Mouse (Mus musculus) liver, embryonic 14.5 days (tissue): ENCODE measurements at regions not wholly inside any gene's neighbourhood (a gene's known extent, or its start where the extent isn't known, plus 50 kb on each side); places are given as distances from the start of the nearest gene placed in this dataset.

ENCODE experiments used
- ATAC-seq: fragments of 200-750 bp; cut with Nextera tagmentation; 2 replicates; pipeline ENCODE4 v1.8.0; 2017; ENCODE audit warnings: moderate number of reproducible peaks, mild to moderate bottlenecking, moderate library complexity; ENCODE audit not compliant: insufficient read depth
- DNase-seq, 3 experiments: peaks; one replicate each; pipeline ENCODE4 v3.0.0-alpha.2; 2012 to 2013; ENCODE audit warnings: low read depth in 3 of 3, low spot score in 3 of 3
- H3K27ac ChIP-seq: fragments of 300-500 bp; sonication (generic); 2 replicates; pipeline ENCODE4 v1.5.1; 2014; ENCODE audit warnings: moderate library complexity, mild to moderate bottlenecking, control low read depth, inconsistent platforms
- H3K27me3 ChIP-seq: fragments of 300-500 bp; sonication (generic); 2 replicates; pipeline ENCODE4 v1.6.1; 2014; ENCODE audit warnings: mild to moderate bottlenecking, low read length, moderate library complexity; ENCODE audit not compliant: control insufficient read depth, insufficient read depth
- H3K36me3 ChIP-seq: fragments of 300-500 bp; sonication (generic); replicated peaks from 2 replicates; pipeline ENCODE4 v1.6.1; 2014; ENCODE audit warnings: low read depth; ENCODE audit not compliant: control insufficient read depth, insufficient read depth
- H3K4me1 ChIP-seq, 2 experiments: fragments of 200-500 bp in 1 of 2; fragments of 300-500 bp in 1 of 2; sonication (generic) in 1 of 2; replicated peaks; 2 replicates each; pipeline ENCODE4 v1.6.1; 2012 to 2014; ENCODE audit warnings: antibody characterized with exemption in 1 of 2, inconsistent platforms in 1 of 2, low read length in 1 of 2; ENCODE audit not compliant: control insufficient read depth in 2 of 2, insufficient read depth in 2 of 2
- H3K4me2 ChIP-seq: fragments of 300-500 bp; sonication (generic); 2 replicates; pipeline ENCODE4 v1.6.1; 2014; ENCODE audit warnings: low read depth, mild to moderate bottlenecking, control low read depth, moderate library complexity
- H3K4me3 ChIP-seq, 2 experiments: fragments of 200-500 bp in 1 of 2; fragments of 300-500 bp in 1 of 2; sonication (generic) in 1 of 2; 2 replicates each; pipeline ENCODE4 v1.5.1; 2012 to 2014; ENCODE audit warnings: low read depth in 2 of 2, low read length in 2 of 2, mild to moderate bottlenecking in 2 of 2, control low read depth in 1 of 2, inconsistent platforms in 1 of 2, moderate library complexity in 1 of 2; ENCODE audit not compliant: insufficient read depth in 1 of 2
- H3K9ac ChIP-seq: fragments of 300-500 bp; sonication (generic); replicated peaks from 2 replicates; pipeline ENCODE4 v1.6.1; 2014; ENCODE audit warnings: mild to moderate bottlenecking, control low read depth, moderate library complexity
- H3K9me3 ChIP-seq: fragments of 300-500 bp; sonication (generic); 2 replicates; pipeline ENCODE4 v1.6.1; 2016; ENCODE audit warnings: low read length, mixed read lengths; ENCODE audit not compliant: control insufficient read depth
- CTCF ChIP-seq: IDR thresholded peaks from 2 replicates; pipeline ENCODE4 v1.5.1; 2016; ENCODE audit warnings: antibody characterized with exemption, low read depth, control low read depth
- EP300 ChIP-seq: IDR thresholded peaks from 2 replicates; pipeline ENCODE4 v1.6.1; 2016; ENCODE audit warnings: antibody characterized with exemption, low read depth
- WGBS: fragments of 180-500 bp; shearing (Covaris S2); extraction: QIAGEN DNeasy Blood & Tissue Kit; methylation state at CpG from one replicate; pipeline ENCODE4 v1.1.7; 2014; ENCODE audit not compliant: insufficient replicate concordance; 5-methylcytosine and 5-hydroxymethylcytosine counted together

- ATAC-seq (no peak), DNase-seq (no peak)
- H3K9me3 ChIP-seq = no peaks in the 10 kb centered on the region
- no peaks in the 10 kb centered on the region; the same call in 1 of the 2 replicates for H3K27me3 ChIP-seq
- H3K36me3 ChIP-seq = no peaks in the 10 kb centered on the region
- no peak overlapping the region for H3K9ac ChIP-seq
- no peak overlapping the region for H3K4me2 ChIP-seq
- no peak overlapping the region for H3K4me3 ChIP-seq
- peaks cover 0 to 13% of the 10 kb centered on the region in 2 experiments; a peak in 3 of 4 replicates for H3K4me1 ChIP-seq
- WGBS = 22% methylated on average over 9 of the region's 9 CpGs
- TF ChIP-seq CTCF = no peak
- TF ChIP-seq EP300 = no peak
- H3K27ac ChIP-seq = no peak overlapping the region
Observed at GRCm38 (mm10) chr2:71622532-71623099, 76.1 kb upstream of the Dlx2 start.

GRCm38 (mm10) chr2:71623134-71623533, 76.6 kb upstream of the Dlx2 start:
- Histone ChIP-seq H3K36me3 (no peaks in the 10 kb centered on the region), H3K27ac (no peak overlapping the region), H3K4me1 (peaks cover 0 to 13% of the 10 kb centered on the region in 2 experiments; a peak in 3 of 4 replicates), H3K4me2 (no peak overlapping the region), H3K27me3 (no peaks in the 10 kb centered on the region; the same call in 1 of the 2 replicates), H3K9me3 (no peaks in the 10 kb centered on the region), H3K4me3 (no peak overlapping the region), H3K9ac (no peak overlapping the region)
- ATAC-seq = no peak
- DNase-seq = no peak
- 38% methylated on average over 2 of the region's 2 CpGs for WGBS
- TF ChIP-seq EP300 (no peak), CTCF (no peak)

- DNase-seq (no peak), ATAC-seq (no peak)
- H3K4me3 ChIP-seq = no peak overlapping the region
- H3K9ac ChIP-seq = no peak overlapping the region
- WGBS = 62% methylated on average over 7 of the region's 7 CpGs
- TF ChIP-seq EP300 = no peak
- no peak for TF ChIP-seq CTCF
- H3K36me3 ChIP-seq = no peaks in the 10 kb centered on the region
- H3K4me1 ChIP-seq = peaks cover 0 to 13% of the 10 kb centered on the region in 2 experiments; a peak in 3 of 4 replicates
- H3K27ac ChIP-seq = no peak overlapping the region
- H3K9me3 ChIP-seq = no peaks in the 10 kb centered on the region
- H3K4me2 ChIP-seq = no peak overlapping the region
- peaks cover 11% of the 10 kb centered on the region for H3K27me3 ChIP-seq
Observed at GRCm38 (mm10) chr2:71625298-71625902, 78.8 kb upstream of the Dlx2 start.

GRCm38 (mm10) chr2:71626404-71626803, 79.8 kb upstream of the Dlx2 start:
- Histone ChIP-seq H3K9ac (no peak overlapping the region), H3K36me3 (no peaks in the 10 kb centered on the region), H3K4me2 (no peak overlapping the region), H3K27me3 (peaks cover 11% of the 10 kb centered on the region), H3K9me3 (no peaks in the 10 kb centered on the region), H3K27ac (no peak overlapping the region), H3K4me3 (no peak overlapping the region), H3K4me1 (peaks cover 0 to 13% of the 10 kb centered on the region in 2 experiments; a peak in 3 of 4 replicates)
- DNase-seq (no peak), ATAC-seq (no peak)
- TF ChIP-seq CTCF = no peak
- TF ChIP-seq EP300 = no peak
- WGBS = 35% methylated on average over 12 of the region's 12 CpGs

- ATAC-seq = no peak
- WGBS = 30% methylated on average over 14 of the region's 14 CpGs
- Histone ChIP-seq H3K9ac (no peak overlapping the region), H3K9me3 (no peaks in the 10 kb centered on the region), H3K27me3 (peaks cover 11% of the 10 kb centered on the region), H3K4me3 (no peak overlapping the region), H3K36me3 (no peaks in the 10 kb centered on the region), H3K4me2 (no peak overlapping the region), H3K27ac (no peak overlapping the region), H3K4me1 (peaks cover 0 to 10% of the 10 kb centered on the region in 2 experiments; a peak in 3 of 4 replicates)
- no peak for DNase-seq
- TF ChIP-seq EP300 = no peak
- no peak for TF ChIP-seq CTCF
Observed at GRCm38 (mm10) chr2:71627097-71627755, 80.7 kb upstream of the Dlx2 start.
